Mouse (Mus musculus): ENCODE data around the gene Tmem37.

Tmem37 gene

GRCm38 (mm10) chr1:120093482-120094134 is 19.7 kb upstream of the Tmem37 start:
- peak; percentile 63 to 76 for DNase-seq

GRCm38 (mm10) chr1:120090880-120091570 is 17.2 kb upstream of the Tmem37 start:
- no peak for DNase-seq

DNA sequence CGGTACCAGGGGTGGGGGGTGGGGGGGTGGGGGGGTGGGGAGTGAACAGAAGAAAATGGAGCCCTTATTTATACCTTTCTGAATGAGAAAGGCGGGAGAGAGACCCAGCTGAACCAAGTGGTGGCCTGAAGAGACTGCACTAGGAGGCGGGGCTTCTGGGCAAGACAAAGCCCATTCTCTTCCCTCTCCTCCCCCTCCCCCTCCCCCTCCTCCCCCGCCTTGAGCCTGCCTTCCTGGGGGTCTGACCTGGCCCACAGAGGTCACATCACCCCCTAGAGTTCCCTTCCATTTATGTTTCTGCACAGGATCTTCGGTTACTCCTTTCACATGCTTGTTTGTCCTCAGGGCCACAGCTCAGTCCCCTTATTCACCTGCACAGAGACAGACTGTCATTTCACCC is 15.3 kb upstream of the Tmem37 start:
- DNase-seq = no peak

DNA sequence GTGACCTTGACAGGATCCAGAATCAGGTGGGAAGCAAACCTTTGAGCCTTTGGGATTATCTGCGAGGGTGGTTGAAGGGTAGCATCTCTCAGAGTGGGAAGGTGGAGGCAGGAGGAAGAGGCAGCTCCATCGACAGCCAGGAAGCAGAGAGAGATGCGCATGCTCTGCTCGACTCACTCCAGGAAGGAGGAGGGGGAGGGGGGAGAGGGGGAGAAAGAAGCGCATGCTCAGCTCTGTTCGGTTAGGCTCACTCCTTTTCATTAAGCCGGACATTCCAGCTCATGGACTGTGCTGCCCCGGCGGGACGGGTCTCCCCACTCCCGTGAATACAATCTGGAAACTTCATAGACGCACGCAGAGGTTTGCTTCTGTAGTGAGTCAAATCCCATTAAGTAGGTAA is 12.8 kb upstream of the Tmem37 start:
- DNase-seq = no peak

DNA sequence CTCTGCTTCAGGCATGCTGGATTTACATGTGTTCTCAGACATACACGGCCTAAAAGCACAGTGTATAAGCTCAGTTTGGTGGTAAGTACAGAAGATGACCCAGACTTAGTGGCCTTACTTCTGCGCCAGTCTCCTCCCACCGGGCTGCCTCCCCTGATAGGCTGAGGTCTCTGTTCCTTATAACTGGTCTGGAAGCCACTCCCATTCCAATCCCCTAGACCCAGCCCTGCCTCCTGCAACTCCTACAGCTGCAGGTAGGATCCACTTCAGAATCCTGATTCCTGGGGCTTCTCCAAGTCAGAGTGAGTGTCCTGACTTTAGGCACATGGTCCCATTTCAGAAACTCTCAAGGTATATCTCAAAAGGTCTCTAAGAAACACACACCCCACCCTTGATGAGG is 11.8 kb upstream of the Tmem37 start:
- DNase-seq = no peak

DNA sequence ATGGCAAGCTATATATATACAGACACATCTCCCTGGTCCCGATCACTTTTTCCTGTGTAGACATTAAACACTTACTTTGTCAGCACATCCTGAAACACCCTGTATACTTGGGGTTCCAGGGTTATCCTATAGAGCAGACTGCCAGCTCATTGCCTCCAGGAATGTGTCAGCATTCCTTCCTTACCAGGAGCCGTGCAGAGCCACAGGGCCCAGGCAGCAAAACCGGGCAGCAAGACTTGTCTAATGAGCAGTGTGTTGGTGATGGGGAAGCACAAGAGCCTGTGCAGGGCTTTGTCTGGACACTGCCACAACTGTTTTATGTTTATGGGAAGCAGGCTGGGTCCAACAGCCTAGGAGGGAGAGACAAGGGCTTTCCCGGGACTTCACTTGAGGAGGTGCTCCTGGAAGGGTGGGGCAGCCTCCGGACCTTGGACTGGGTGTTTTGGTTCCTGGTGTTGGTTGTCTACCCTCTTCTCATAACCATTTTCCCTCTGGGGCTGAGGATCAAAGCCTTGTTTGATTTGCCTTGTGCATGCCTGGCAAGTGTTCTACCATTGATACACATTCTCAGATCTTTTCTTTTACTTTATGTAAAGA is 10.1 kb upstream of the Tmem37 start:
- no peak for DNase-seq

GRCm38 (mm10) chr1:120082957-120083585 is 9.2 kb upstream of the Tmem37 start:
- no peak for DNase-seq

DNA sequence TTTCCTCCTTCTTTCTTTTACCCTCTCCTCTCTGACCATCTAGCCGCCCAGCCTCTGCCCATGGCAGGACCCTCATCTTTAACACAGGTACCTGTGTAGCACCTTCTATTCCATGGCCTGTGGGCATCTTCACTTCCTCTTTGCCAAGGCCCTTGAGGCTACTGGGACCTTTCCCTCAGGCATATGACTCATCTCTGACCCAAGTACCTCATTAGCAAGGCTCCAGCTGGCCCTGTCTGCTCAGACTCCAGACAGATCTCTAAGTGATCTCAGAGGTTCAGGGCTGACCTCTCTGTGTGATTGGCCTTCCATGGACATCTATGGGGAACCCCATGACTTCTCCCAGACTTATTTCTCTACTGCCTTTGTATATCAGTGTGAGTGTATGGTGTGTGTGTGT is 6.8 kb upstream of the Tmem37 start:
- no peak for DNase-seq

GRCm38 (mm10) chr1:120077746-120078410 is 4.0 kb upstream of the Tmem37 start:
- DNase-seq = no peak

DNA sequence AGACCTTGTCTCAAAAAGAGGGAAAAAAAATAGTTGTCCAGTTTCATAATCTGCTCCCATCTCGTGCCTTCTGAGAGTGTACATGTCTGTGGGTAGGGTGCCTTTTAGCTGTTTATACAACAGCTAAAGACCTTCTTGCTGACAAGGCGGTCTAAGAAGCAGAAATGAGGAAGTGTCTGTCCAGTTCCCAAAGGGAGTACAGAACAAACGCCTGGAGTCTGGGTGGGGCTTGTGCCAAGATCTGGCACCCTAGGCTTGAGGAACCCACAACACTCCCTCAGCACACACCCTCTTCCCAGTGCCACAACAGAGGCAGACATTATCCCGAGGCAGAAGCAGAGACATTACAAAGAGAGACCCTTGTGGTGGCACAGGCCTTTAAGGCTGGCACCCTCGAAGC is 1.6 kb upstream of the Tmem37 start:
- no peak for DNase-seq

DNA sequence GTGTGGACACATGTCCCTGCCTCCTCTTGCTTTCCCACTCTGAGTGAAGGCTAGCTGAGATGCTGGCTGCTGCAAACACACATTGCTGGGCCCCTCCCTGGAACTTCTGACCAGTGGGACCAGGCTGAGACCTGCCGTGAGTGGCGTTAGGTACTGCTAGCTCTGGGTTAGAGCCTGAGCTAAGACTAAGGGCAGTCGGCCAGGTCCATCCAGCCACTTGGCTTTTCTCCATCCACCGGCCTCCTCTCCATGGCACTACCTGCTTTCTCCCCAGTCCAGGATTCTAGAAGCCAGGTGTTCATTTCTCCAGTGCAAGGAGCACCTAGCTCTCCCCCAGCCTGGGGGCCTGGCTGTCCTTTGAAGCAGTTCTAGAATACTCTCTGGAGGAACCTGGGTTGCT is 1.1 kb upstream of the Tmem37 start:
- no peak for DNase-seq

DNA sequence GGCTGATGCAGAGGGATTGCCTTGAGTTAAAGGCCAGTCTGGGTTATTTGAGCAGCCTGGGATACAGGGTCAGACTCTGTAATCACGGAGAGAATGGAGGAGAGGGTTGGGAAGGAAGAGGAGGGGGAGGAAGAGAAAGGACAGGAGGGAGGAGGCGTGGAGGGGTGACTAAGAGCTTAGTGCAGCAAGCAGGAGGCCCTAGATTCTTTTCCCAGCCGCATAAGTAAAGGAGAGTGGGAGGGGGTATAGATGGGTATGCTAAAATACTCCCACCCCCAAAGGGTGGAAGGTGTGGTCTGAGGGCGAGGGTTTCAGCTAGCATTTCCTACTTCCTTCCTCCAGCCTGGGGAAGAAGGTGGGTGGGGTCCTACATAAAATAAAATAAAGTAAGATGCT is 431 bp upstream of the Tmem37 start:
- DNase-seq = no peak

DNA sequence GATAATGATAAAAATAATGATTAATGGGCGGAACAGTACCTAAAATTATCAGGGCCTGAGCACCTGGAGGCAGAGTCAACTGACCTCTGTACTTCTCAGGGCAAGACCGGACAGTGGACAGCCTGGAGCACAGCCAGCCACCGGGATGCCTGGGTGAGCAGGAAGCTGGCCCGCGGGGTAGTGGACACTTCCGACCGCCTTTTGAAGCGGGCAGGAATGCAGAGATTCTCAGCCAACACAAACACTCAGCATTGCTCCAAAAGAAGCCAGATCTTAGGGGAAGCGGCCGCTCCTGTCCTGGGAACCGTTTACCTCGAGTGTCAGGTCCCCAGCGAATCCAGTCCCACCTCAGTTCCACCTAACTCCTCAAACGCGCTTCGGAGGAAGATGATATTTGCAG is 974 bp downstream of the Tmem37 start:
- DNase-seq = no peak

- DNase-seq = no peak
Measured at GRCm38 (mm10) chr1:120071133-120071532, 2.7 kb downstream of the Tmem37 start.

DNA sequence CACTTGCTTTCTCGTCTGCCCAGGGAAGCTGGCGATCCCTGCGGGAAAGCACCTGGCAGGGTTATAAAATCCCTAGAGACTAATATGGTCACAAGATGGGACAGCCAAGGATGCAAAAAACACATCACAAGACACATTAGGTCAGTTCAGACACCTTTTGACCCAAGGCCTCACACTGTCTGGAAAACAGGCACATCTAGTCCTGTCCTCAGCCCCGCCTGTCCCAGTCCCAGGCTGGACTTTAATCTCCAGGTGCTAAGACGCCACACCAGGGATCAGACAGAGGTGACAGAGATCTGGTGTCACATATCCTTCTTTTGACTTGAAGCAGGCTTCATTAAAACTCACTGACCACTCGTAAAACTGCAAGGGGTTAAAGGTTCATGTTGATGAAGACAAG is 3.7 kb downstream of the Tmem37 start:
- DNase-seq = no peak

GRCm38 (mm10) chr1:120069120-120069519 is 4.8 kb downstream of the Tmem37 start:
- no peak for DNase-seq

GRCm38 (mm10) chr1:120066625-120067024 is 7.2 kb downstream of the Tmem37 start:
- DNase-seq = no peak

DNA sequence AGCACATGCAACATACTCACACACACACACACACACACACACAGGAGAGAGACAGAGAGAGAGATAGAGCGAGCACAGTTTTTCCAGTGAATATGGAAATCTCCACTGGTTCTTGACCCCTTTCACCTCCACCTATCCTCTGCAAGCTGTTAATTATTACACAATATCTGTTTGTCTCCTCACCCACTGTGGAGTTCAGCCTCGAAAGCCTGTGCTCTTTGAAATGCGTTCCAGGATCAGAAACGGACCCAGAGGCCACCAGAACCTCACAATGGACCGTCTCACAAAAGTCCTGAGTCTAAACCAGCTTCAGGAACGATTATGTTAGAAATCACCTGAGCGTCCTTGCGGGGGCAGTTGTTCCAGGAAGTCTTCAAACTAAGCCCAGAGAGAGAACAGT is 7.7 kb downstream of the Tmem37 start:
- DNase-seq = no peak

- DNase-seq = no peak
Measured at GRCm38 (mm10) chr1:120064036-120064682, 9.7 kb downstream of the Tmem37 start.

DNA sequence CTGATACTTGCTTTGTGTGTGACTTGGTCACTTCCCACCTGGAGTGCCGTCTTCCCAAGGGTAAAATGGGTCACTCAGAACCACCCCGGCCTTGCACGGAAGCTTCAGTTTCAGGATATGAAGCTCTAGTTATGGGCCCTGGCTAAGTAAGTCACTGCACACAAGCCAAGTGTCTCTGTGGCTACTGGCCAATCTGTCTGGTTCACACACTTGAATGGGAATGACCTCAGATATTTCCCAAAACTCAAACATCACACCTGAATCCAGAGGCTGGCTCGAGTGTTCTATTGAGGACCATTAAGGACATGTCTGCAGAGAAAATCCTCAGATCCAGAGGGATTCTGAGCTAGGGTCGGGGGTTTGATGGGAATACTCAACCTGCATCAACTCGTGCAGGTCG is 11.6 kb downstream of the Tmem37 start:
- no peak for DNase-seq

DNA sequence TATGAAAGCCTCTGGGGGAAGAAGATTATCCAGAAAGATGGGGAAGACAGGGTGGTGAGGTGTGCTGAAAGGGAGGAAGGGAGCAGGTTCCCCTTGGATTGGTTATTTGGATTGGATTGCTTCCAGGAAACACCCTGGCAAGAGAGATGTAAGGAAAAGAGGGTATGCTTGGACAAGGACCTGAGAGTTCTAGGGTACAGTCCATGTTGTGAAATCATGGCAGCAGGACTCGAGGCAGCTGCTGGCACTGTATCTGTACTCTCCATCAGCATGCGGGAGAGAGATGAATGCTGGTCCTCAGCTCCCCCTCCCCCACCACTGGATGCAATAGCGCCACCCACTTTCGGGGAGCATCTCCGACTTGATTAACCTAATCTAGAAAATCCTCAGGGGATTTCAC is 13.2 kb downstream of the Tmem37 start:
- DNase-seq = no peak

GRCm38 (mm10) chr1:120057674-120058430 is 16.0 kb downstream of the Tmem37 start:
- no peak for DNase-seq
